26 mouse cellular contexts compared by ENCODE assay signal in the genomic region with DNA sequence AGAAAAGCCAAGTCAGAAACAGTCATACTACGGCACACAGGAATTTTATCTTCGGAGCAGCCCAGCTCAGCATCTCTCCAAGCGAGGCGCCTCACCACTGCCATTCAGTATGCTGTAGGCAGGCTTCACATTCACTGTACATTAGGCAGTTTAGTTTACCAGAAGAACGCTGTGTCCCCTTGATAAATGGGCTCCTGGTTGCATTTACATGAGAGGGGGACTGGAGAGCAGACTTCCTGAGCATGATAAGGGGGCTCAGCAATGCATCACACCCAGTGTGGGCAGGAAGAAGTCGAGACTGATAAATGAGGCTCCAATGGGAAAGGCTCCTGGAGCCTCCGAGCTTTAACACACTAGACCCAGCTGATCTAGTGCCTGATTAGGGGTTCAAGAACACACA.
DNase-seq lines count a peak whose midpoint lies in the region; ATAC-seq lines count a peak whose summit lies in the region.
"Had no signal": no experiment of that assay in that cellular context is flagged by ENCODE, and none has a peak within 500 bp of the region (broad histone marks: within the 10 kb centered on the region; RNA-seq: fewer than 3 reads in every experiment).

No protein-coding gene starts in this region.

- no peak overlapping the region for H3K4me3 ChIP-seq in heart, embryonic 12.5 days
- H3K4me3 ChIP-seq in hindbrain, embryonic 16.5 days (ENCODE audit: low read length) = no peak overlapping the region
- no peak overlapping the region for H3K4me3 ChIP-seq in hindbrain, embryonic 14.5 days (replicated peaks; ENCODE audit: low read length)
- H3K4me3 ChIP-seq in liver, embryonic 13.5 days (replicated peaks) = no peak overlapping the region
- H3K4me3 ChIP-seq: forebrain, embryonic 13.5 days; midbrain, embryonic 10.5 days; midbrain, embryonic 15.5 days; stomach, embryonic 15.5 days had no signal

- peak overlapping the region; percentile 4; the same call in 1 of the 2 replicates for H3K4me2 ChIP-seq in heart, embryonic 12.5 days
- H3K4me2 ChIP-seq in hindbrain, embryonic 16.5 days (ENCODE audit: low read length) = no peak overlapping the region
- H3K4me2 ChIP-seq in hindbrain, embryonic 14.5 days (replicated peaks) = no peak overlapping the region
- no peak overlapping the region for H3K4me2 ChIP-seq in liver, embryonic 13.5 days
- H3K4me2 ChIP-seq: forebrain, embryonic 13.5 days; midbrain, embryonic 15.5 days; stomach, embryonic 15.5 days had no signal

- DNase-seq in heart, postnatal 10 days = no peak
- no peak for DNase-seq in hindbrain, embryonic 14.5 days (ENCODE audit: low spot score)
- DNase-seq in liver, embryonic 13.5 days = peak; percentile 1
- DNase-seq in gastrocnemius, postnatal 4 days (ENCODE audit: low spot score in 2 of 2) = no peak
- DNase-seq: adrenal gland, adult 2 months; adrenal gland, postnatal 36 days; B cell, adult 2 months; cerebellum, adult 18-20 months; cerebellum, postnatal 14 days; gastrocnemius, postnatal 10 days; kidney, adult 8-10 months; kidney, postnatal 4 days; layer of hippocampus, postnatal 36 days; left cerebral cortex, postnatal 4 days; lung, adult 2 months; lung, postnatal 14 days; right cerebral cortex, postnatal 25 days had no signal

- H3K9me3 ChIP-seq in heart, embryonic 12.5 days (replicated peaks) = peaks cover 4% of the 10 kb centered on the region; the same call in 1 of the 2 replicates
- no peaks in the 10 kb centered on the region; the same call in 1 of the 2 replicates for H3K9me3 ChIP-seq in hindbrain, embryonic 16.5 days (ENCODE audit: control insufficient read depth, low read length)
- H3K9me3 ChIP-seq in hindbrain, embryonic 14.5 days (ENCODE audit: control insufficient read depth, low read length) = no peaks in the 10 kb centered on the region
- H3K9me3 ChIP-seq in liver, embryonic 13.5 days (replicated peaks) = no peaks in the 10 kb centered on the region
- H3K9me3 ChIP-seq: forebrain, embryonic 13.5 days; midbrain, embryonic 10.5 days; midbrain, embryonic 15.5 days; stomach, embryonic 15.5 days had no signal

- H3K27ac ChIP-seq in heart, embryonic 12.5 days (ENCODE audit: poor library complexity, severe bottlenecking) = no peak overlapping the region
- H3K27ac ChIP-seq in hindbrain, embryonic 16.5 days (ENCODE audit: low read depth, low read length) = no peak overlapping the region
- H3K27ac ChIP-seq in hindbrain, embryonic 14.5 days = no peak overlapping the region
- no peak overlapping the region for H3K27ac ChIP-seq in liver, embryonic 13.5 days
- H3K27ac ChIP-seq: forebrain, embryonic 13.5 days; kidney, postnatal 0 days; midbrain, embryonic 10.5 days; midbrain, embryonic 15.5 days; stomach, embryonic 15.5 days had no signal

- H3K36me3 ChIP-seq in heart, embryonic 12.5 days = no peaks in the 10 kb centered on the region
- no peaks in the 10 kb centered on the region for H3K36me3 ChIP-seq in hindbrain, embryonic 16.5 days (ENCODE audit: control insufficient read depth, insufficient read depth, low read length)
- H3K36me3 ChIP-seq in hindbrain, embryonic 14.5 days (replicated peaks; ENCODE audit: control insufficient read depth, insufficient read depth) = no peaks in the 10 kb centered on the region
- H3K36me3 ChIP-seq in liver, embryonic 13.5 days = no peaks in the 10 kb centered on the region
- H3K36me3 ChIP-seq: midbrain, embryonic 10.5 days; midbrain, embryonic 15.5 days; stomach, embryonic 15.5 days had no signal

- intact Hi-C loops in heart, postnatal 10 days (cut with DNase I) = no loop called here

- H3K9ac ChIP-seq in heart, embryonic 12.5 days = no peak overlapping the region
- no peak overlapping the region for H3K9ac ChIP-seq in hindbrain, embryonic 16.5 days (ENCODE audit: low read depth, low read length)
- no peak overlapping the region for H3K9ac ChIP-seq in hindbrain, embryonic 14.5 days
- no peak overlapping the region for H3K9ac ChIP-seq in liver, embryonic 13.5 days
- H3K9ac ChIP-seq: forebrain, embryonic 13.5 days; midbrain, embryonic 15.5 days; stomach, embryonic 15.5 days had no signal

- H3K27me3 ChIP-seq in heart, embryonic 12.5 days (replicated peaks) = no peaks in the 10 kb centered on the region
- no peaks in the 10 kb centered on the region for H3K27me3 ChIP-seq in hindbrain, embryonic 16.5 days (replicated peaks; ENCODE audit: control insufficient read depth, insufficient read depth, low read length)
- no peaks in the 10 kb centered on the region for H3K27me3 ChIP-seq in hindbrain, embryonic 14.5 days (ENCODE audit: control insufficient read depth, insufficient read depth, low read length)
- H3K27me3 ChIP-seq in liver, embryonic 13.5 days = no peaks in the 10 kb centered on the region
- H3K27me3 ChIP-seq: forebrain, embryonic 13.5 days; midbrain, embryonic 15.5 days; stomach, embryonic 15.5 days had no signal

- 12% methylated on average over 7 of the region's 7 CpGs for WGBS in heart, embryonic 12.5 days
- 80% methylated on average over 7 of the region's 7 CpGs for WGBS in hindbrain, embryonic 16.5 days
- 73% methylated on average over 7 of the region's 7 CpGs for WGBS in hindbrain, embryonic 14.5 days
- WGBS in liver, embryonic 13.5 days (ENCODE audit: insufficient replicate concordance) = 23% methylated on average over 7 of the region's 7 CpGs

- ATAC-seq in heart, embryonic 12.5 days (ENCODE audit: insufficient number of reproducible peaks, low FRiP score) = peak; percentile 63
- 0 out of 2 replicates have a peak, but pooled peaks have one; percentile 17 for ATAC-seq in hindbrain, embryonic 16.5 days
- no peak for ATAC-seq in hindbrain, embryonic 14.5 days (ENCODE audit: low FRiP score)
- ATAC-seq in liver, embryonic 13.5 days (ENCODE audit: low read depth) = peak; percentile 92
- ATAC-seq: activated CD4-positive, CD25-positive, alpha-beta regulatory T cell, adult 4 months; forebrain, embryonic 13.5 days; intestine, embryonic 16.5 days; midbrain, embryonic 15.5 days had no signal

- H3K4me1 ChIP-seq in heart, embryonic 12.5 days (replicated peaks) = peaks cover 8% of the 10 kb centered on the region
- no peaks in the 10 kb centered on the region for H3K4me1 ChIP-seq in hindbrain, embryonic 16.5 days (ENCODE audit: control insufficient read depth, insufficient read depth, low read depth, low read length)
- no peaks in the 10 kb centered on the region for H3K4me1 ChIP-seq in hindbrain, embryonic 14.5 days (replicated peaks; ENCODE audit: control insufficient read depth, insufficient read depth, low read length)
- H3K4me1 ChIP-seq in liver, embryonic 13.5 days (replicated peaks) = peaks cover 8% of the 10 kb centered on the region; the same call in 1 of the 2 replicates
- H3K4me1 ChIP-seq: forebrain, embryonic 13.5 days; midbrain, embryonic 10.5 days; midbrain, embryonic 15.5 days; stomach, embryonic 15.5 days had no signal
